Mouse (Mus musculus) ES-E14 (cell line): ENCODE data around the gene Platr17.
"Not testable (repeated sequence)": the region's sequence is repeated elsewhere in the genome, so short reads cannot be mapped to it uniquely, and the experiment has no call there.

Experiments used
- CHD2 ChIP-seq: IDR thresholded peaks from 2 replicates; pipeline ENCODE4 v1.6.1; 2014; ENCODE audit warnings: mild to moderate bottlenecking, low read depth, low read length, inconsistent platforms
- HCFC1 ChIP-seq: IDR thresholded peaks from 2 replicates; pipeline ENCODE4 v1.6.1; 2012; ENCODE audit warnings: low read length, inconsistent platforms, borderline replicate concordance; ENCODE audit not compliant: insufficient read depth
- MAFK ChIP-seq: IDR thresholded peaks from 2 replicates; pipeline ENCODE4 v1.6.1; 2014; ENCODE audit warnings: mild to moderate bottlenecking, low read depth, low read length, inconsistent platforms; ENCODE audit not compliant: insufficient read depth
- ZC3H11A ChIP-seq: IDR thresholded peaks from 2 replicates; pipeline ENCODE4 v1.6.1; 2012; ENCODE audit warnings: low read depth, mild to moderate bottlenecking, inconsistent platforms, low read length, borderline replicate concordance
- ZNF384 ChIP-seq: IDR thresholded peaks from 2 replicates; pipeline ENCODE4 v1.6.1; 2012; ENCODE audit warnings: low read depth, low read length, inconsistent platforms

- not testable (repeated sequence) for TF ChIP-seq ZNF384, CHD2, ZC3H11A, HCFC1, MAFK
Observed at GRCm38 (mm10) chr17:33884320-33884719, 20.6 kb upstream of the Platr17 start.
